Mouse (Mus musculus) cerebellum, adult 8-10 months (tissue): ENCODE measurements around the gene Pbx1.

Source experiments
- DNase-seq: peaks from one replicate; pipeline ENCODE4 v3.0.0; 2022

Gene Pbx1

DNA sequence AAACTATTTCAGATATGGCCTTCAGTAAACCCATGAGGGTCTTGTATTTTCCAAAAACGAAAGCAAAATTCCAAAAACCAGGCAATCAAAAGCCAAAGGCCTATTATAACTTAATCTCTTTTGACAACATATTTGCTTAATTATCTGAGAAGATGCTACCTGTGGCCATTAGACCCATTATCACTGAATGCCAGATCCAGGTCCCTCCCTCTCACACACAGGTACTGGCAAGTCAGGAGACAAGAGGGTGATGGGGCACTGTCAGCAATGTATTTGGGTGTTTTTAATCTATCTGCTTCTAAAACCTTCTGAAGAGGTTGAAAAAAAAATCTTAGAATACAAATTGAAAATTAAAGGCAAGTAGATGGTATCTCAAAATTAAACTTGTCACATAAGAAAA is 138.4 kb downstream of the Pbx1 start:
- no peak for DNase-seq

DNA sequence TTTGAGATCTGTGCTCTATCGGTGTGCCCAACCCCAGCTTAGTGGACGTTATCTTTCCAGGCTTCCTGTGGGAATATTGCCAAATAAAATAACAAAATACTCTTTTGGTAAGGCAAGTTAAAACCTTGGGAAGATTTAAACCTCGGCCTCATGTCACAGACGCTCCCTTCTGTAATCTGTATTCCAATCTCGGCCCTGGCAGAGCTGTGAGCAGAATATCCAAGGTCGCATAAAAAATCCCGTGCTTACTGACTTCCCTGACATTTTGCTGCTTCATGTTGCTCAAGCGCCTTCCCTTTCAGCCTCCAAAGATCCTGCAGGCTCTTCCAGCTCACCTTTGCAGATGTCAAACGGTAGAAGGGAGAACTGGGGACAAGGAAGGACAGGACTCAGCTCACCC is 140.0 kb downstream of the Pbx1 start:
- no peak for DNase-seq

DNA sequence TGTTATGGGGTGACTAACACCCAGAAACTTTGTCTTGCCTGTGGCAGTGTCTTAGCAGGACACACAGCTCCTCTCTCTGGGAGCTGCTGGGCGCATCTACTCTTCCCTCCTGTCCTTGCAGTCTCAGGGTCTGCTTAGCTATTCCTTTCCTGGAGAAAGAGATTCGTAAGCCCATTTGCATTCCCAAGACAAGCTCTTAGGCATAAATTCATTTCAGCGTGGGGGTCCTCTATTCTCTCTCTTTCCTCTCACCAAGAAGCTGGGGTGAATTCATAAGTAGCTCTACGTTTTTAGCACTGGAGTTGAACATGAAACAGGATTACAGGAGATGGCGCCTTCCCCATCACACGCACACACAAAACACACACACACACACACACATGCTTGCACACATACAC is 140.4 kb downstream of the Pbx1 start:
- DNase-seq, result no peak

DNA sequence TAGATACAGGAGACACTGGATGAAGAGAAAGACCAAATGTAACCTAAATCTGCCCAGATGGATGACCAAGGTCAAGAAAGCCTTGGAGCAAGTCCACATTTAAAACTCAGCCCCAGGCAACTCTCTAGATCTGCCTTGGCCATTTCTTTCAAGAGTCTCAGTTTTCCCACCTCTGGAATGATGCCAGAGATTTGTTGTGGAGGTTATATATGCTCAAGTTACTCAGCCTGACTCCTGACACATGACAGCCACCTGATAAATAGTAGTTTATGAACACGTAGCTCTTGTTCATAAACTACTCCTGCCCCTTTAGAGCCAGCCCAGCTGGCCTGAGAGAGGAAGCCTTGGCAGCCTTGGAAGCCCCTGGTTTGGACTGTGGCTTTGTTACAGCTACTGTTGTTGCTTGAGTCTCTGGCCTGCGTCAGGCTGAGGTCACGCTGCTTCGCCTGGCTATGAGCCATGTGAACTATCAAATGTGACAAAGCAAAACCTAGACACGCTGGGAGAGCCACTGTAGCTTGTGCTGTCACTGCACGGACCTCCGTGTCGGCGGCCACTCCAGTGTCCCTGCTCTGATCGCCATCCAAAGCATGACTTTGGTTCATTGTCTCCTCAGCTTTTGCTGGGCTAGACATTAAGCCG is 140.9 kb downstream of the Pbx1 start:
- DNase-seq, result no peak

DNA sequence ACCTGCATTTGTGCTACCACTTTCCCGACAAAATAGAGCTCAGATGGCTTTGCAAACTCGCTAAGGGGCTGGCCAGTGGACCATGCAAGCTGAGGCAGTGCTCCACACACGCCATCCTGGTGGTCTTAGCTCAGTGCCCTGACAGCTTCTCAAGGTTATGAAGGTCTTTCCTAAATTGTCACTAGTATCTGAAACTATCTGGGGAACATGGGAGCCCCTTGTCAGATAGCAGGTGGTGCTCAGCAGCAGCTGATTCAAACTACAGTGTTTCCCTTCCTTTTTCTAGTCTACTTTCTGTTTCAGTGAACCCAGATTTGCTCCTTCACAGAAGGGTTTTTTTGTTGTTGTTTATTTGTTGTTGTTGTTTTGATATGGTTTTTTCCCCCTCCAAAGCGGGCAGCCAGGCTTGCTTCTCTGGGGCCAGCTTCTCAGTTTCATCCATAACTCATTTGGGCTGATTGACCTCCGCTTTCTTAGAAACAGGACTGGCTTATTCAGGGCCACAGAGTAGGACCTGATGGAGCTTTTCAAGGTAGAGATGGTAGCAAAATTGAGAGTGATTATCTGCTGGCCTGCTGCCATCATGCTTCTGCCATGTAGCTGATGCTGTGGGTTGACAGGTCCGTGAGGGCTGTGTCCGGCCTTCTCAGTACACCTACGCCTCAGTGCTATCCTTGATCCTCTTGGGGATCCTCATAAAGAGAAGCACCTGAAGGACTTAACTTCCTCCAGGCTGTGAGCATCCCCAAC is 141.7 kb downstream of the Pbx1 start:
- DNase-seq, result no peak

DNA sequence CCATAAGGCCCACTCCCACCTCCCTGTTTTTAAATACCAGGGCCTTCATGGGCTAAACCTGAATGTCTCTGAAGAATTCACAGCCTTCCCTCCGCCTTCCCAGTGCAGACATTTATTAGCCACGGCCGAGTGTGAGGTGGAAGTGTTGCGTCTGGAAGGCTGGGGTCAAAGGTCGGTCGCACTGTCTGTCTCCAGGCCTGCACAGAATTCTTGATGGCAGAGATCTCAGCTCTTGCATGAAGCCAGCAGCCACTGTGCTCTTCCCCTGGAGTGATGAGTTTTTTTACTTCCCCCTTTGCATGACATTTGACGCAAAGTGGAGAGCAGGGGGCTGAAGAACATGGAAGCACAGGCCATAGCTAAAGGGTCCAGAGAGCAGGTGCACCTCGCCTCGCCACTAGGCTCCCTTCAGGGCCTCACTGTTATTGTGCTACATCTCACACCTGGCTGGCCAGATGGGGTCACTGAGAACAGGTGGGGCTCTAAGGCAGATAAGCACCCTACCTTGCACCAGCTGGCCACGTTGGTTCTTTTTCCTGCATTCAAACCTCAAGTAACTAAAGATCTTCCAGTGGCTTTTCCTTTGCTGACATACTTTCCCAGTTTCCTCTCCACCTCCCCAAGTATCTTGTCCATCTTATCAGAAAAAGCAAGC is 143.1 kb downstream of the Pbx1 start:
- DNase-seq, result no peak

DNA sequence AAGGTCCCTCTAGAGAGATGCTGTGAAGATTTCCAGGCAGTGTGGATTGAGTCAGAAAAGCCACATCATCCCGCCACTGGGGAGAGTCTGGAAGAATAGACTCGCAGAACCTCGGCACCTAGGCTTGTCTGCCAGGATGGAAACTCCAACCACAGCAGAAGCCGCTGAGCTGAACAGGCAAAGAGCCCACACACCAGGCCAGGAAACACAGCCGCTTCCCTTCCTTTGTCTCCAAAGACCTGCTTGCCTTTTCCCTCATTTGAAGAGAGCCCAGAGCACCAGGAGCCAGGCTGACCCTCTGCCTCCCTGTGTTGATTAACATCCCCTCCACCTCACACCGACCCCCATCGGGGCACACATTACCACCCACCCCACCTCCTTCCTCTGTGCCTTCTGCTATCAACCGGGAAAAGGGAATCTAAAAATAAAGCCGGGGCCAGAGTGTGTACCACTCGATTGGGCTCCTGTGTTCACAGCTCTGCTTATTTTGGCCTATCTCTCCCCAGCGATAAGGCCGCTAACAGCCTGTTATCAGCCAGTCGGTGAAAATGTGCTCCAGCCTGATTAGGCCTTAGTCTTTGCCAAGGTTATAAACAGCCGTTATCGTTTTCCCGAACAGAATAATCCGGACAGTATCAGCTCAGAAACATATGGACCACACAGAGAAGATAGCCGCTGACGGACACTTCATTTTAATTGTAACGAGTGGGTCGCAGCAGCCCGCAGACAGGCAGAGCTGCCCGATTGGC is 144.1 kb downstream of the Pbx1 start:
- DNase-seq, result peak; percentile 46

DNA sequence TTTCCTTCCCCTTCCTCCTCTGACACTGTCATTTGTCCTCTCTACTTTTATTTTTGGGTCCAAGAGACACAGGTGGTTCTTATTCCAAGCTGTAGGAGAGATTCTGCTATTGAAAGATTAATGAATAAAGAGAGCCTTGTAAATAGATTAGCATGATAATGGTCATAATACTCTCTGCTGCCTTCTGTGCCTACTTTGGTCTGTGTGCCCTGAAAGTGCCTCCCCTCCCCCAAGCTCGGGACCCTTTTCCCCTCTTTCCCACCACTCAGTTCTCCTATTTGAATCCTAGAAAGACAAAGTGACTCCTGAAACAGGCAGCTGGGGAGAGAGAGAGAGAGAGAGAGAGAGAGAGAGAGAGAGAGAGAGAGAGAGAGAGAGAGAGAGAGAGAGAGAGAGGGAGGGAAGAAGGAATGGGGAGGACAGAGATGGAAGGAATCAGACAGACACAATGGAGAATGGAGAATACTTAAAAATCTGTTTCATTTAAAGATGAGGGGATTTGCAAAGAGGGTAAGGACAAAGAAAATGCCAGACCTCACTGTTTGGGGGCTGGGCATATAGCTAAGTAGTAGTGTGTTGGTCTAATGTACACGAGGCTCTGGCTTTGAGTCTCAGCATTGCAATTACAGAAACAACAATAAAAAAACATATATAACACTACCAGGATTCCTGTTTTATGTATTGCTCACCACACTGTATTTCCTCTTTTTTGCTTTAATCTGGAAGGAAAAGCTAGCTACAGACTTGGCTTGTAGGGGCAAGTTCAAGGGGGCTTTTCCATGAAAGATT is 145.0 kb downstream of the Pbx1 start:
- no peak for DNase-seq

DNA sequence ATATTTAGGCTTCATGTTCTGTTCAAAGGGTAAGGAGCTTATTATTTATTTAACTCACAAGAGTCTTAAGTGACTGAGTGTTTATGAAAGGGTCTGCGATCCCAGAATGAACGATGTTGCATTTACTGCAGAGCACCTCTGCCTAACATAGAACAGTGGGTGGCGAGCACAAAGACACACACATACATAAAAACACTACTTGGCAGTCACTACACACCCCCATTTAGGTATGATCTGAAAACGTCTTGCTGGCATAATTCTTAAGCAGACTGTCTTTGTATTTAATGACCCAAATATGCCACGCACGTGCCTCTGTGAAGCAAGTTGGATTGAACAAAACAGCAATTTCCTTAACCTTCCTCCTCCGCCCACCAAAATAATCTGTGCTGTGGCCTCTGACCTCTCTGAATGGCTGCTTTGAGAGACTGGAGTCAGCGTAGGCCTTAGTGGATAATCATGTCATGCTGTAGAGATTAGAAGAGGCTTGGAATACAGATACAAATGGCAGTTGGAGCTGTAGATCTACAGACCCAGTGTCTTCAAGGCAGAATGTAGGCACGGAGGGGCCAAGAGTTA is 147.4 kb downstream of the Pbx1 start:
- no peak for DNase-seq

DNA sequence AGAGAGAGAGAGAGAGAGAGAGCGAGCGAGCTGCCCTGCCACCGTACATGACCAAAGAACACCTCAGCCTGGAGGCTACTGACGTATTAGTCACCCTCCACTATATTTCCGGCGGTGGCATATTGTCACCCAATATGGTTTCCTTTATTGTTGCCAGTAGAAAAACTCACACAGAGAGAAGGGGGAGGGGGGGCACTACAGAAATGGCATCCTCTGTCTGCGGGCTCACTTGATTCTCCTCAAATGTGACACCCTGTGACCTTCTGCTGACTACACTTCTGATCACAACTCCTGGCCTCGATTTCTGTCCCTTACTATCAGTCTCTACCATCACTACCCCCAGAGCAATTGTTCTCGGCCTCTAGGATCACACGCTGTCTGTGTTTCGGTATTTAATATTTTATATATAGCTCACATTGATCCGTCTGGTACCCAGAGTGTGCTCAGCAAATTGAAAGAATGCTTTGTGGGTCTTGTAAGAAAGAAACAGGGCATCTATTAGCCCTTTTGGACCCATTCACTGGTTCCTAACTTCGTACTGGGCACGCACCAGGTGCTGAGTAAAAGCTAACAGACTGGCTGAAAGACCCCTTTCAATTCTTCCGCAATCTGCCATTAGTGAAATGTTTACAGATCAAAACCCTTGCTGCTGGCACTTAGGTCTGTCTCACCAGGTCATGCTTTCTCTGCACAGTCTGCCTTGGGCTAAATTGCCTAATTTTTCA is 148.1 kb downstream of the Pbx1 start:
- DNase-seq, result no peak

DNA sequence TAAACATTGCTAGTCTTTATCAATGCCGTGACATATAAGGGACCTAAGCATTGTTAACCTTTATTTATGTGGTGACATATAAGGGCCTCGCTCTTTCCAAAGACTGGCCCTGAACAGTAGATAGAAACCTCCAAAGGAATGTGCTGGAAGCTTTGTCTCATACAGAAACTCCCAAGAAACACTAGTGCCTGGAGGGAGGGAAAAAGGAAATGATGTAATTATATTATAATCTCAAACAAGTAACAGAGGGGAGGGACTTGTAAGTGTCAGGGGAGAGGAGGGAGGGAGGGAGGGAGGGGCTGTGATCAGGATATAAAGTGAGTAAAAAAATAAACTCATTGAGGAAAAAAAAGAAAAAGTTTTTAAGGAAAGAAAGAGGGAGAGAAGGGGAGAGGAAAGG is 148.6 kb downstream of the Pbx1 start:
- no peak for DNase-seq

DNA sequence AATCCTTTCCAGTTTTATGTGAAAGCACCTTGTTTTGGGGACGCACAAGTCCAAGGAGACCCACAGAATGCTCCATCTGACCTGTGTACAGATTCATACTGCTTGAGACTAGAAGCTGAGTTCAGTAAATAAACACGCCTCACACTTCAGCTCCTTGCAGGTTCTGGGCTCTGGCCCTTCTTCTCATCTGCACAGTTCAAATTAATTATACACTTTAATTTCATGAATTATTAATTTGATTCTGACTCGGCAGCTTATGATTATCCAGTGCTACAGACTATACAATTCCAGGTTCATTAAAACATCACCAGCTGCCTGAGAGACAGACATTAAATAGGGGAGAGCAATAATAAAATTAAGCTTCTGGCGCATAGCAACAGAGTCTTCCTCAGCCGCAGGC is 156.4 kb downstream of the Pbx1 start:
- DNase-seq, result no peak

DNA sequence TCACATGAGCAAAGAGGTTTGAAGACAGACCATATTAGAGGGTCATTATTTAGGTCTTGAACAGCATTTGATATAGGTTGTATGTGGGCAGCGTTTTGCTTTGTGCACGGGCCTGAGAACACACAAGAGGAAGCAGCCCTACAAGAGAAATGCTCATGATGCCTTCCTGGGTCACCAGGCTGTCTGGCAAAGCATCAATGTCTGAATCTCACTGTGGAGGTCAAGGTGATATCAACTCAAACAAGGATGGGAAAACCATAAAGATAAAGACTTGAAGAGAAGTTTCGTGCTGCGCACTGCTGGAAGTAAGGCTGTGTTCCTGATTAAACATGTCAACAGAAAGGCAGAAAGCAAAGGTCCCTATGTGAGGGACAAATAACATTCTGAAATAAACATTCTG is 157.8 kb downstream of the Pbx1 start:
- no peak for DNase-seq

DNA sequence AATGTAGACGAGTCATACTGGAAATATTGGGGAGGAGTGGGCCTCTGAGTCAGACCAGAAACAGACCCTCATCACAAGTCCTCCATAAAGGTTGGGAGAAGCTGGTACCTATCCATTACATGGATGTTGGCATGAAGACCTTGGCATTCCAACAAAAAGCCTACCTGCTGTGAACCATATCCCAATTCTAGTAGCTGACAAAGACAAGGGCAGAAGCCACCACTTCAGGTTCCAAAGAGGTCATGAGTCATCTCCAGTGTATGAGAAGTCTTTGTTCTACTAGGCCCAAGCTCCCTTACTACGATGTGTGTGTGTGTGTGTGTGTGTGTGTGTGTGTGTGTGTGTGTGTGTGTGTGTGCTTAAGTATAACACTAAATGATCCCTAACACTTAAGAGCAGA is 160.0 kb downstream of the Pbx1 start:
- DNase-seq, result no peak

DNA sequence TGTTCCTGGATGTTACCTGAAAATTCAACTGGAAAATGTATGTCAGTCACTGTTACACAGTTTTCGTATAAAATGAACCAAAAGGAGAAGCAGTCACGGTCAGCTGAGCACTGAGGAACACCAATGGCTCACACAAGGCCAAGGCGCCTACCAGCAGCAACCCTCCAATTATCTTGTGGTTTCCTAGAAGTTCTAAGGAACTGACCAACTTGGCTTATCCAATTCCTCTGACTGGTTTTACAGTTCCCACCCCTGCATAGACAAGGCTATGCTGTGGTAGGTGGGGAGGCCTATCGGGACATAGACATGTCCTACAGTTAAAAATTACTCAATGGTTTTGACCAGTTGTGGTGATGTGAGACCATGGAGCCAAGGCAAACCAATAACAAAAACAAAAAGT is 160.9 kb downstream of the Pbx1 start:
- DNase-seq, result no peak

DNA sequence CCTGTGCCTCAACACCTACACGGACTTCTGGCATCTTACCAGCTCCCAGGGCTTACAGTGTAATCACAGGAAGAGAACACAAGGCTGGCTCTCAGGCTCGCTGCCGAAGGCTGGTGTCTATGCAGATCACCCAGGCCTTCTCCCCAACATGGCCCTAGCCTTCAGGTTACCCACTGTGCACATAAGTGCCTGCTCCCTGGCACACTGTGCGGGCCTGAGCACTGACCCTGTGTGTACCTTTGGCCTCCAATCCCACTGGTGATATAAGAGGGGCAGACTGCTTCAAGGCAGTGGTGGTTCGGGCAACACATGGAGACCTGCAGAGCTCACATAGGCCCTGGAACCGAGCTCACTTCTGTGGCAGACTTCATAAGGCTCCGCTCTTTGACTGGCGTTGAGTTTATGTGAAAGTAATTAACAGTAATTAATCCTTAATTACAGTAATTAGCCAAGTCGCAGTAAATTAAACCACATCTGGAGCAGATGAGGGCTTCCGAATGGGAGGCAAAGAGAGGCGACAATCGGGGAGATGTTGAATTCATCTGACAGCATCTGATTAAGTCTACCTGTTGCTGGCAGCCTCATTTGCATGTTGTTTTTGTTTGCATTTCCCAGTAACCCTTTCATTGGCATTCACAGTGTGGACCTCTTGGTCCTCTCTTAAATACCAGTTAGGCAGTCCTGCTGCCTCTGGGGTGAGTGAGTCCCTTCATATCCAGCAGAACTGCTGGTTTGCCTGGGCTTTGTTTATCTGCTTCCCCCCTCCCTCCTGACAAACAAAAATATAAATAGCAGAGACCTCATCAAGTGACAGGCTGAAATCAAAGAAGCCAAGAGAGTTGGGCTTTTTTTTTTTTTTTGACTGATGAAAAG is 163.1 kb downstream of the Pbx1 start:
- DNase-seq, result no peak

DNA sequence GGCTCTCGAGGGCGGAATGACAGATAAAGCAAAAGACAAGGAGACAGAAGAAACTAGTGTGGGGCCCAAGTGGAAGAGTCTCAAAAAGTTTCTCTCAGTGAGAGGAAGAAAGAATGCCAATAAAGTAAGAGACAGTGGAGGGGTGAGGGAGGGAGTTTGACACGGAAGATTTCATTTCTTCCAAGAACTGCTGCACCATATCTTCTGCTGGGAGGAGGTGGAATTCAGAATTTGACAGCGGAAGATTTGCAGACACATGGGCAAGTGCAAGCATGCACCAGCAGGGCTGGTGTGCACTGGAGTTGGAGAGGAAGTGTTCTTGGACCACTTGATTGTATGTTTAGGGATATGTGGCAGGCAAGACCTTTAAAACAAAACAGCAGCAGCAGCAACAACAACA is 163.8 kb downstream of the Pbx1 start:
- DNase-seq, result no peak

DNA sequence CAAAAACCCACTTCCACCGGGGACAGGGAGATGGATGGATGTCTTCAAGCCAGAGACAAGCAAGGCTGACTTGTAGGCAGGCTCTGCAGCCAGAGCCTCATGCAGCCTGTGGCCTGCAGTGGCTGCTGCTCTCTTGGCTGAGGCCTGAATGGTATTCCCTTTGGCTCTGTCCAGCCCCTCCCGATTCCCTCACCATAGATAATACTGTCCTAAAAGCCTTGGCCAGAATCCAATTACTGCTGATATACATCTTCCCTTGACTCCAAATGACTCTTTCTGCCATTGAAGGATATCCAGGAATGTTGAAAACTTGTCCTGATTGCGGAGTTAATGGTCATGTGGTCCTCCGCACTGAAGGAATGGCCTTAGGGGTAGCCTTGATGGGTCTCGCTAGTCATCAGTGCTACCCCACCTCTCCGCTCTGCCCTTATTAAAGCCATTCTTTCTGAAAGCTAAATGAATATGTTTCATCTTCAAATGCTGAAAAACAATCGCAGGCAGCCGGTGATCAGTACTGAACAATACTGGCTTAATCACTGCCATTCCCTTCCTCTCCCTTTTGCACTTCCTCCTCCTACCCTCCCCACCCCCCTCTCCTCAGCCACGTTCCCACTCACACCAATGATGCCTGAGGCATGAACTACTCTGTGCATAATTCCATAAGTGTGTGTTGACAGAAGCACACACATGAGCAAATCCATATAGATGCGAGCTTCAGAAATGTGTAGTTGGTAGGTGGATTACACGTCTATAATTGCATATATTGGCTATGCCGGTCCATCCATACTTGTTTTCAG is 166.3 kb downstream of the Pbx1 start:
- DNase-seq, result no peak

DNA sequence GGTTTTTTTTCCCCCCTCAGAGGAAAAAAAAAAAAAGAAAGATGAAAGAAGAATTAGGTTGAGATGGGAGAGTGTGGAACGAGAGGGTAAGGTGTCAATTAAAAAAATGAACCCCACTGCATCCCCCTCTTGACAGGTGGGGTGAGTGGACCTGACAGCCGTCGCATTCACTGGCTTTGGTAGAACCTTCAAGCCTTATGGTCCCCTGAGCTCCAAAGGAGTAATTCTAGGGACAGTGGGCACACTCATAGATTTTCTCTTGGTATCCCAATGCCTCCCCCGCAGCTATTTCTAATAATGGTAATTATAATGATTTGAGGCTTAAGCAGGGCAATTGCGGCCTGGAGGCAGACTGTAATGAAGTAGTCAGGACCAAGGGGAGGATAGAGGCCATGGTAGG is 167.0 kb downstream of the Pbx1 start:
- no peak for DNase-seq

DNA sequence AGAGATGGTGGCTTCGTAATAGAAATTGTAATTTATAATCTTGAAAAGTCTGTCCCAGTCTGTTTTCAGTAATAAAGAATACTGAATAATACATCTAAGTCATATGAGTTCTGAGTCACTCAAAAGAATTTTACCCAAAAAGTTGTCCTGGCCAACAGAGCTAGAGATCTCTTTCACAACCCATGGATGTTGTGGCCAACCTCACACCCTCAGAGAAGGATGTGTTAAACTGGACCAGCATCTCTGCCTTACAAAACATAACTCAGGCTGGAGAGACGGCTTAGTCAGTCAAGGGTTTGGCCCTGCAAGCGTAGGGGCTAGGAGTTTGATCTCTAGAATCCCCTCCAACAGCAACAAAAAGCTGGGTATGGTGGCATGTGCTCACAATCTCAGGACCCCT is 171.7 kb downstream of the Pbx1 start:
- no peak for DNase-seq
